Mouse (Mus musculus) spleen, adult 2 months (tissue): ENCODE results near the gene Ldb2.

Experiments
- CTCF ChIP-seq: fragments of 200-500 bp; IDR thresholded peaks from 2 replicates; pipeline ENCODE4 v1.5.1; 2011; ENCODE audit warnings: mild to moderate bottlenecking, inconsistent platforms; ENCODE audit not compliant: insufficient read depth, insufficient read length, insufficient replicate concordance; ENCODE audit errors: extremely low read depth
- POLR2A ChIP-seq: fragments of 200-500 bp; IDR thresholded peaks from 2 replicates; pipeline ENCODE4 v1.6.1; 2011; ENCODE audit warnings: low read depth, low read length, inconsistent platforms

- TF ChIP-seq POLR2A: no peak
- no peak for TF ChIP-seq CTCF
Observed at GRCm38 (mm10) chr5:44490462-44490861, 309.0 kb downstream of the Ldb2 start.
